37 mouse cellular contexts compared by ENCODE assay signal in genomic region chr8:72271051-72271660, GRCm38 (mm10). TPM values are rescaled to one million over a fixed set of nuclear protein-coding genes. Genes with fewer than 3 reads are reported as not detected.
DNase-seq lines count a peak whose midpoint lies in the region; ATAC-seq and TF ChIP-seq lines count a peak whose summit lies in the region.
"Had no signal": no experiment of that assay in that cellular context is flagged by ENCODE, and none has a peak within 500 bp of the region (broad histone marks: within the 10 kb centered on the region; RNA-seq: fewer than 3 reads in every experiment).

No protein-coding gene starts in this region.

- H3K27ac ChIP-seq in heart, embryonic 10.5 days: peak overlapping the region; percentile 57
- no peak overlapping the region for H3K27ac ChIP-seq in heart, embryonic 11.5 days (ENCODE audit: low read depth, low read length)
- H3K27ac ChIP-seq: embryonic facial prominence, embryonic 12.5 days; forebrain, embryonic 15.5 days; hindbrain, embryonic 10.5 days; hindbrain, embryonic 15.5 days; limb, embryonic 13.5 days; liver, embryonic 14.5 days; neural tube, embryonic 12.5 days; stomach, embryonic 15.5 days had no signal

- peaks cover 26% of the 10 kb centered on the region for H3K4me1 ChIP-seq in heart, embryonic 10.5 days
- H3K4me1 ChIP-seq in heart, embryonic 11.5 days (ENCODE audit: control insufficient read depth, insufficient read depth, low read length): no peaks in the 10 kb centered on the region
- H3K4me1 ChIP-seq in G1E (ENCODE audit: insufficient read depth, low read depth, low read length): peaks cover 77% of the 10 kb centered on the region
- H3K4me1 ChIP-seq: embryonic facial prominence, embryonic 12.5 days; forebrain, embryonic 15.5 days; hindbrain, embryonic 10.5 days; hindbrain, embryonic 15.5 days; limb, embryonic 13.5 days; neural tube, embryonic 12.5 days; stomach, embryonic 15.5 days had no signal

- WGBS in heart, embryonic 10.5 days: 54% methylated on average over 11 of the region's 11 CpGs
- 60% methylated on average over 11 of the region's 11 CpGs for WGBS in heart, embryonic 11.5 days (ENCODE audit: insufficient replicate concordance)

- TF ChIP-seq CTCF in G1E (IDR thresholded peaks at IDR 0.05; ENCODE audit: low read depth, low read length): no peak

- H3K4me2 ChIP-seq in heart, embryonic 11.5 days: no peak overlapping the region
- H3K4me2 ChIP-seq: embryonic facial prominence, embryonic 12.5 days; forebrain, embryonic 15.5 days; hindbrain, embryonic 15.5 days; limb, embryonic 13.5 days; lung, embryonic 14.5 days; midbrain, embryonic 11.5 days; neural tube, embryonic 12.5 days; stomach, embryonic 15.5 days had no signal

- no peaks in the 10 kb centered on the region for H3K36me3 ChIP-seq in heart, embryonic 10.5 days
- H3K36me3 ChIP-seq in heart, embryonic 11.5 days (ENCODE audit: control insufficient read depth, insufficient read depth, low read length): no peaks in the 10 kb centered on the region
- no peaks in the 10 kb centered on the region for H3K36me3 ChIP-seq in G1E (replicated peaks)
- H3K36me3 ChIP-seq: embryonic facial prominence, embryonic 12.5 days; forebrain, embryonic 15.5 days; hindbrain, embryonic 10.5 days; hindbrain, embryonic 15.5 days; limb, embryonic 13.5 days; neural tube, embryonic 12.5 days; stomach, embryonic 15.5 days had no signal

- no peak for DNase-seq in heart, embryonic 10.5 days (ENCODE audit: low spot score)
- peak; percentile 4 for DNase-seq in thymus, postnatal 4 days
- no peak for DNase-seq in thymus, postnatal 25 days
- DNase-seq in G1E (ENCODE audit: low spot score): no peak
- DNase-seq in right cerebral cortex, adult 18-20 months: no peak
- no peak for DNase-seq in urinary bladder, postnatal 14 days (ENCODE audit: low spot score)
- DNase-seq: adrenal gland, postnatal 10 days; cerebellum, adult 11-12 months; cerebellum, adult 9-11 months; embryo, embryonic 11 days; gastrocnemius, postnatal 10 days; heart, postnatal 14 days; kidney, adult 2 months; kidney, postnatal 4 days; lung, embryonic 14.5 days had no signal

- no peaks in the 10 kb centered on the region for H3K27me3 ChIP-seq in heart, embryonic 10.5 days (ENCODE audit: insufficient read depth, poor library complexity, severe bottlenecking)
- no peaks in the 10 kb centered on the region for H3K27me3 ChIP-seq in heart, embryonic 11.5 days (ENCODE audit: control insufficient read depth, insufficient read depth, low read length)
- peaks cover 4% of the 10 kb centered on the region; the same call in 1 of the 2 replicates for H3K27me3 ChIP-seq in G1E (ENCODE audit: insufficient read depth, low read length)
- H3K27me3 ChIP-seq: embryonic facial prominence, embryonic 12.5 days; forebrain, embryonic 15.5 days; hindbrain, embryonic 15.5 days; limb, embryonic 13.5 days; neural tube, embryonic 12.5 days; stomach, embryonic 15.5 days had no signal

- H3K4me3 ChIP-seq in heart, embryonic 10.5 days: no peak overlapping the region
- H3K4me3 ChIP-seq in heart, embryonic 11.5 days (ENCODE audit: low read depth, low read length): no peak overlapping the region
- H3K4me3 ChIP-seq in G1E (ENCODE audit: low read depth, low read length): peak overlapping the region; percentile 49; the same call in 1 of the 2 replicates
- H3K4me3 ChIP-seq: embryonic facial prominence, embryonic 12.5 days; forebrain, embryonic 15.5 days; hindbrain, embryonic 10.5 days; hindbrain, embryonic 15.5 days; limb, embryonic 13.5 days; neural tube, embryonic 12.5 days; stomach, embryonic 15.5 days had no signal

- ATAC-seq in heart, embryonic 11.5 days (replicated peaks; ENCODE audit: insufficient number of reproducible peaks, low FRiP score, low TSS enrichment): no peak
- no peak for ATAC-seq in G1E (ENCODE audit: extremely low read depth, insufficient number of reproducible peaks, low FRiP score, poor library complexity, severe bottlenecking)
- ATAC-seq: CD4-positive, CD25-positive, alpha-beta regulatory T cell, adult 4 months; forebrain, embryonic 15.5 days; inflammation-experienced regulatory T-cells, adult 6 months; midbrain, embryonic 16.5 days had no signal

- no peaks in the 10 kb centered on the region for H3K9me3 ChIP-seq in heart, embryonic 10.5 days
- no peaks in the 10 kb centered on the region for H3K9me3 ChIP-seq in heart, embryonic 11.5 days (replicated peaks; ENCODE audit: control insufficient read depth, low read length)
- H3K9me3 ChIP-seq in G1E (replicated peaks): peaks cover 4% of the 10 kb centered on the region
- H3K9me3 ChIP-seq: embryonic facial prominence, embryonic 12.5 days; forebrain, embryonic 15.5 days; hindbrain, embryonic 10.5 days; hindbrain, embryonic 15.5 days; limb, embryonic 13.5 days; neural tube, embryonic 12.5 days; stomach, embryonic 15.5 days had no signal

- no peak overlapping the region for H3K9ac ChIP-seq in heart, embryonic 11.5 days (ENCODE audit: low read depth, low read length)
- H3K9ac ChIP-seq: embryonic facial prominence, embryonic 12.5 days; forebrain, embryonic 15.5 days; hindbrain, embryonic 15.5 days; liver, embryonic 14.5 days; lung, embryonic 14.5 days; neural tube, embryonic 12.5 days; stomach, embryonic 15.5 days had no signal

RNA-seq across cellular contexts. Expression of gene Ap1m1, which starts 31.3 kb away (rescaled TPM):
- 129 and 131 TPM in 2 replicates for polyA plus RNA-seq in heart, embryonic 10.5 days (2016; fragmentation: Nextera tagmentation; extraction: Ambion mirVana)
- 110 and 112 TPM in 2 replicates for polyA plus RNA-seq in heart, embryonic 11.5 days (2014; fragmentation: Nextera tagmentation; extraction: Ambion mirVana)
- total RNA-seq in G1E (2014; fragmentation: Nextera tagmentation) (49.8 and 62.7 TPM in 2 replicates), G1E (2017) (35.0 and 39.4 TPM in 2 replicates)
- 93.8 and 98.3 TPM in 2 replicates for polyA plus RNA-seq in G1E (2012)

RNA-seq across cellular contexts. Expression of gene Gm10282, which starts 33.9 kb away (rescaled TPM):
- polyA plus RNA-seq in heart, embryonic 10.5 days (2016; fragmentation: Nextera tagmentation; extraction: Ambion mirVana): 19.8 and 23.4 TPM in 2 replicates
- polyA plus RNA-seq in heart, embryonic 11.5 days (2014; fragmentation: Nextera tagmentation; extraction: Ambion mirVana): 22.5 and 25.2 TPM in 2 replicates
- total RNA-seq in G1E (2014; fragmentation: Nextera tagmentation): 66.3 and 84.2 TPM in 2 replicates
- total RNA-seq in G1E (2017): 80.3 and 87.9 TPM in 2 replicates
- 164 and 205 TPM in 2 replicates for polyA plus RNA-seq in G1E (2012)

RNA-seq across cellular contexts. Expression of gene Klf2, which starts 47.7 kb away (rescaled TPM):
- polyA plus RNA-seq in heart, embryonic 10.5 days (2016; fragmentation: Nextera tagmentation; extraction: Ambion mirVana): 12.8 and 14.1 TPM in 2 replicates
- 16.7 and 17.7 TPM in 2 replicates for polyA plus RNA-seq in heart, embryonic 11.5 days (2014; fragmentation: Nextera tagmentation; extraction: Ambion mirVana)
- total RNA-seq in G1E (2014; fragmentation: Nextera tagmentation) (not detected in 2 replicates), G1E (2017) (0.11 and 0.12 TPM in 2 replicates)
- 1.1 and 1.9 TPM in 2 replicates for polyA plus RNA-seq in G1E (2012)

RNA-seq across cellular contexts. Expression of gene Fam32a, which starts 51.6 kb away (rescaled TPM):
- polyA plus RNA-seq in heart, embryonic 10.5 days (2016; fragmentation: Nextera tagmentation; extraction: Ambion mirVana): 43.4 and 55.4 TPM in 2 replicates
- polyA plus RNA-seq in heart, embryonic 11.5 days (2014; fragmentation: Nextera tagmentation; extraction: Ambion mirVana): 44.7 and 45.1 TPM in 2 replicates
- total RNA-seq in G1E (2014; fragmentation: Nextera tagmentation): 17.1 and 20.7 TPM in 2 replicates
- 32.7 and 34.8 TPM in 2 replicates for total RNA-seq in G1E (2017)
- 49.4 and 50.9 TPM in 2 replicates for polyA plus RNA-seq in G1E (2012)

RNA-seq across cellular contexts. Expression of gene Gm11034, which starts 57.7 kb away (rescaled TPM):
- not detected in 2 replicates for polyA plus RNA-seq in heart, embryonic 10.5 days (2016; fragmentation: Nextera tagmentation; extraction: Ambion mirVana)
- not detected in 2 replicates for polyA plus RNA-seq in heart, embryonic 11.5 days (2014; fragmentation: Nextera tagmentation; extraction: Ambion mirVana)
- total RNA-seq in G1E (2014; fragmentation: Nextera tagmentation) (not detected in 2 replicates), G1E (2017) (not detected in 2 replicates)
- polyA plus RNA-seq in G1E (2012): not detected in 2 replicates
- total RNA-seq: adrenal gland, postnatal 10 days; gastrocnemius, postnatal 10 days; heart, postnatal 14 days; layer of hippocampus, adult 8-10 months; layer of hippocampus, postnatal 25 days; left cerebral cortex, adult 8-10 months; left cerebral cortex, postnatal 36 days; megakaryocyte, adult 5-6 weeks had no signal
- polyA plus RNA-seq: CD4-positive, CD25-positive, alpha-beta regulatory T cell, adult 4 months; embryonic facial prominence, embryonic 12.5 days; forebrain, embryonic 15.5 days; frontal cortex, adult 2 months; gonadal fat pad, adult 2 months; heart, embryonic 14.5 days; hindbrain, embryonic 10.5 days; hindbrain, embryonic 15.5 days; inflammation-experienced regulatory T-cells, adult 6 months; kidney, adult 2 months; kidney, embryonic 16.5 days; limb, embryonic 13.5 days; liver, embryonic 14.5 days; lung, embryonic 14.5 days; midbrain, embryonic 11.5 days; midbrain, embryonic 16.5 days; neural tube, embryonic 12.5 days; stomach, embryonic 15.5 days had no signal
